Mouse (Mus musculus): ENCODE measurements around the gene Qars.

Qars gene

DNA sequence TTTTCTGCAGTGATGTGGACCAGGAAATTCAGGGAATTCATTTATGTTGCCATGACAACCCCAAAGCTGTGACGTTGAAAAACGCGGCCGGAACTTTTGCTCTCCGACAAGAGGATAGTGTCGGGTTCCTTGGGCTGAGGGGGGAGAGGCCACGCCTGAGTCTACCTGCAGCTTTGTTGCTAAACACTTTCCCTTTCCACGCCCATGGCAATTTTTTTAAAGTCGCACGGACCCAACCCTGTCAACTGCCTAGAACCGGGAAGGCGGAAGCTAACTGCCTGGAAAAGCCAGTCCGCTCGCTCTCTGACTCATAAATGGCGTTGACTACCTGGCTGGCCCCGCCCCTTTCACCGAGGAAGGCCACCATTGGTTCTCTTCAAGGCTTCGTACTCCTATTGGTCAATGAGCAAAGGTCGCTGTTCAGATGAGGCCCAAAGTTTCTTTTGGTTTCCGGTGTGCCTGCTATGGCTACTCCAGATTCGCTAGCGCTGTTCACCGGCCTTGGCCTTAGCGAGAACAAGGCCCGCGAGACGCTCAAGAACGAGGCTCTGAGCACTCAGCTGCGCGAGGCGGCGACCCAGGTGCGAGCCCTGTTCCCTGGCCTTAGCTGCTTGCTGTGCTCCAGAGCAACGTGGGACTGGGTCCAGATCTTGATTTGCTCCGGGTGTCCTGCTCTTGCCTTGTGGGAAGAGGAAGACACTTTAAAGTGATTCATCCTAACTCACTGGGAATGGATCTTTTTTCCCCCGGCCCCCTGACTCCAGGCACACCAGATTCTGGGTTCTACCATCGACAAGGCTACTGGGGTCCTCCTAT, at the start of gene Qars:
Gene Qars, plus strand, starts transcription at position 88 of the 816 bp plus-strand sequence.
- in situ Hi-C loops (cut with MseI, MboI): no loop called here

DNA sequence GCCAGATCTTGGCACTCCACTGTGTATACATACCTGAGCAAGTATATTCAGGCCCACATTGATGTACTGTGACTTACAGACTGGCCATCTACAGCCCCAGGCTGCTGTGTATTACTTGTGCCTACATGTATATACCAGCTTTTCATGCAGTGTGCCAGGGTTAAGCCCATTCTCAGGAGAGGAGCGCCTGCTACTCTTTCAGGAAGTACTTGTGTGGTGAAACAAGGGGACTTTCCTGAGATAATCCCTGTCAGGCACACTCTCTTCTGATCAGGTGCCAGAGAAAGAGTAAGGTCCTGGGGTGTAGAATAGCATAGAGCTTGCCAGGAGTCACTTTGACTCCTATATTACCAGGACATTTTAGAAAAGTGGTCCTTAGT, 47.6 kb upstream of the Qars start:
- in situ Hi-C loops (cut with MseI, MboI): no loop called here

- in situ Hi-C loops (cut with MseI, MboI): no loop called here
Measured at GRCm38 (mm10) chr9:108460319-108461178, 47.0 kb upstream of the Qars start, which contains the start of gene Ccdc71. Ccdc71 (plus strand) TSS chr9:108460527.

DNA sequence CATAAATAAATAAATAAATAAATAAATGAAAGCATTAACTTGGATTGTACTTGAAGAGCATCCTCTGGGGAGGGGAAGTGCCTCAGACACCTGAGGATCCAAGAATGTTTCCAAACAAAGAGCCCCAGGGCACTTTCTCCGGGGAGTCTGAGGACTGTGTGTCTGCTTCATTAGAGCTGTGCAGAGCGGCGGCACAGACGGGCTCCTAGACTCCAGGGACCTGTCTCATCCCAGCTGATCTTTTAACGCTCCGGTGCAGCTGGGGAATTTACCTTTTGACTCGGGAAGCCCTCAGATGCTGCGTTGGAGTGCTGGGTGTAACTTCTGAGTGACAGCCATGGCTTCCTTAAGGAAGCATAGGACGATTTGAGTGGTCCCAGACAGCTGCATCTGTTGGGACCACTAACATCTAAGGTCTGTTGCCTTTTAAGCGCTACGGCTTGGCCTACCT, 46.3 kb upstream of the Qars start, which contains the start of gene Klhdc8b:
Gene Klhdc8b, minus strand, starts transcription at position 401 of the 451 bp plus-strand sequence.
- in situ Hi-C loops (cut with MseI, MboI): no loop called here

DNA sequence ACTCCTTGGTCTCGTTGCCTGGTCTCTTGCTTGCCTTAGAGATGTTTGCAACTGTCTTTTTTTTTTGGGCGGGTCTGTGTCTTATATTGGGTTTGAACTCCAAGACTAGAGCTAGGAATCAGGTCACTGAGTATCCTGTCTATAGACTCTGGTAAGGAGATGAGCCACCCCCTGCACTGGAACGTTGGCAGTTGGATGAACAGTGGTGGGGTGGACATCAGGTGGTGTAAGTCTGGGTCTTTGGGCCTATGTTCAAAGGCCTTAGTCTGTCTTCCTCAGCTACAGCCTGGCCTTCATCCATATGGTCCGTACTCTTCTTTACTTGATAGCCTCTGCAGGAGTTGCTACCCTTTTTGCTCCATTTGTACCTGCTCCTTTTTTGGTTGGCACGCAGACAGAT, 45.8 kb upstream of the Qars start:
- in situ Hi-C loops (cut with MseI, MboI): no loop called here

- in situ Hi-C loops (cut with MseI, MboI): no loop called here
Measured at GRCm38 (mm10) chr9:108462192-108462591, 45.3 kb upstream of the Qars start.

- in situ Hi-C loops (cut with MseI, MboI): no loop called here
Measured at GRCm38 (mm10) chr9:108463713-108464112, 43.8 kb upstream of the Qars start.

- in situ Hi-C loops (cut with MseI, MboI): no loop called here
Measured at GRCm38 (mm10) chr9:108466219-108466618, 41.3 kb upstream of the Qars start.

DNA sequence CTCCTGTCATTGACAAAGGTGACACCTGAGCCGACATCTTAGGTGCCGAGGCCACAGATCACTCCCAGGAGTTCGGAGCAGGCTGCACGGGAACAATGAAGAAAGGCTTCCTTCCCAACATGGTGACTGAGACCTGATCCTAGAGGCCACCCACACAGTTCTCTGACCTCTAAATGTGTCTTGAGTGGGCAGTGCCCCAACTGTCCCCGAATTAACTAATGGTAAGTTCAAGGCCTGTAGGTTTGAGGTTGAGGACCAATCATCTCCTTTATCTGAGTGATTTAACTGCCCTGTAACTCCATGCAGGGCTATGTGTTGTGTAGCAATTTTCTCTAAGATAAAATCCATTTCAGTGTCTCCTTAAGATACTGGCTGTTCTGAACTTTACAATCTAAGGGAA, 38.1 kb upstream of the Qars start:
- in situ Hi-C loops (cut with MseI, MboI): no loop called here

DNA sequence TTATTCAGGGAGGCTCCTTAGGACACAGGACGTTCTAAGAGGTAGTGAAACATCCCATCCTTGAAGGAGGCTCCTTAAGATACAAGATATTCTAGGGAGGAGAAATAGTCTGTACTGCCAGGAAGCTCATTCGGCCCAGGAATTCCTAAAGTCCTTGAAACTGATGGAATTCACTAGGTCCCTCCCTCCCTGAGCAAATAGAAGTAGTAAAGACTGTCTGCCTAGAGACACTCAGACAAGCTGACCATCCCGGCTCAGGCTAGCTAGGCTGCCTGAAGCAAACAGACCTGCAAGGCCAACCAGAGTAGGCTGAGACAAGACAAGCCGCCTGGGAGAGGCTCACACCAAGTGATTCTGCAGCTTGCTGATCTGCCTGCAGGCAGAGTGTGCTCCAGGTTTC, 37.7 kb upstream of the Qars start:
- in situ Hi-C loops (cut with MseI, MboI): no loop called here

GRCm38 (mm10) chr9:108474528-108474927, 33.0 kb upstream of the Qars start:
- in situ Hi-C loops (cut with MseI, MboI): no loop called here

DNA sequence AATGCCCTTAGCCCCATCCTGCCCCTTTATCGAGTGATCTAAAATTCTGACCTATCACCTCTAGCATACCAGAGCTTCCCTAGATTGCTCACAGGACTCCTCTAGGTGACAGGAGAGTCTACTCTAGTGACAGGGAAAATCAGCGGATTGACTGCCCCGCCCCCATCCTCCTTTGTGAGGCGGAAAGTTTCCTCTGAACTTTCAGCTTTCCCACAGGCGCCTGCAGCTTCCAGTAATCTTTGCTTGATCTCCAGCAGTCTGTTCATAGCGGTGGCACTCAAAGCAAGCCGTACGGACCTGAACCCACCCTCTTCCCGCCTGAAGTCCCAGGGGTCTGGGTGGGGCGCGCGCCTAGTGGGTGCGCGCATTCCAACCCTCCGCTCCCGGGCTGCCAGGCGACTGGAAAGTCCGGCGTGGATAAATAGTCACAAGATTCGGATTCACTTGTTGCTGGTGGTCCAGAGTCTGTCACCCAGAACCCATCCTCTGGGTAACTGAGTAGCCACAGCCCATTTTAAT, 28.8 kb upstream of the Qars start:
- in situ Hi-C loops (cut with MseI, MboI): no loop called here

- in situ Hi-C loops (cut with MseI, MboI): no loop called here
Measured at GRCm38 (mm10) chr9:108479241-108479640, 28.3 kb upstream of the Qars start.

GRCm38 (mm10) chr9:108479721-108480351, 27.7 kb upstream of the Qars start, which contains the start of gene Lamb2:
Lamb2 (plus strand) TSS chr9:108479736.
- in situ Hi-C loops (cut with MseI, MboI): no loop called here

DNA sequence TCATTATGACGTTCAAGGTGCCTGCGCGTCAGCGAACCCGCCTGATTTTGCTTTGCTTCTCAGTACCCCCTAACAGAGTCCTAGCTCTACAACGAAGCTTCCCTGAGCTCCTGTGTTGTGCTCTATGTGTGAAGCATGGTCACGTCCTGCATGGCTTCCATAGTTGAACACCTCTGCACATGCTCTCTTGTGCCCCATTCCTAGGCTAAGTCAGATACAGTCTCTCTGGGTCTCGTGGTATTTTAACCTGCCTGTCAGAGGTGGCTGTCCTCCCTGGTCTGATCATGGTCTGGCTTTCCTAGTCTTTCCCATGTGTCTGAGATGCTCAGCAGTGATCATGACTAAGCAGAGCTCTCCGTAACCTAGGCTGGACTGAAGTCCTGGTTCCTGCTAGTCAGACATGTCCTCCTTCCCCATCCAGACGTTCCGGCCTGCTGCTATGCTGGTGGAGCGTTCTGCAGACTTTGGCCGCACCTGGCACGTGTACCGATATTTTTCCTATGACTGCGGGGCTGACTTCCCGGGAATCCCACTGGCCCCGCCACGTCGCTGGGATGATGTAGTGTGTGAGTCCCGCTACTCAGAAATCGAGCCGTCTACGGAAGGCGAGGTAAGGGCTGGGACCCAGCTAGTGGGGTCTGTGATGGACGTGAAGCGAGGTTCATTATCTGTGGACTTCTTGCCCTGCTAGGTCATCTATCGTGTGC, 26.5 kb upstream of the Qars start:
- in situ Hi-C loops (cut with MseI, MboI): no loop called here

DNA sequence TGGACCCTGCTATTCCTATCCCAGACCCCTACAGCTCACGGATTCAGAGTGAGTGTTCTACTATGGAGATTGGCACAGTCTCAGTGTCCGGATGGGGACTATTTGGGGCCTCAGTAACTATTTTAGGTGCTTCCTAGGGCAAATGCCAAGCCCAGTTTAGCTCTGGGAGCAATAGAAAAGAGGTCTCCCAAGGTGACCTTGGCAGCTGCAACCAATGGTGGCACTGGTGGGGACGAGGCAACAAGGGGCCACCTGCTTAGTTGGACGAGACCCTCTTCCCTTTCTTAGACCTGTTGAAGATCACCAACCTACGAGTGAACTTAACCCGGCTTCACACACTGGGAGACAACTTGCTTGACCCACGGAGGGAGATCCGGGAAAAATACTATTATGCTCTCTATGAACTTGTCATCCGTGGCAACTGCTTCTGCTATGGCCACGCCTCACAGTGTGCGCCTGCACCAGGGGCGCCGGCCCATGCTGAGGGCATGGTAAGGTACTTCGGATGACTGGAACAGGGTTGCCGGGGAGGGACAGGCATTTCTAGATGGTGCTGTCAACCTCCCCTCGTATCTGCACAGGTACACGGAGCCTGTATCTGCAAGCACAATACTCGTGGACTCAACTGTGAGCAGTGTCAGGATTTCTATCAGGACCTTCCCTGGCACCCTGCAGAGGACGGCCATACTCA, 25.8 kb upstream of the Qars start:
- in situ Hi-C loops (cut with MseI, MboI): no loop called here

DNA sequence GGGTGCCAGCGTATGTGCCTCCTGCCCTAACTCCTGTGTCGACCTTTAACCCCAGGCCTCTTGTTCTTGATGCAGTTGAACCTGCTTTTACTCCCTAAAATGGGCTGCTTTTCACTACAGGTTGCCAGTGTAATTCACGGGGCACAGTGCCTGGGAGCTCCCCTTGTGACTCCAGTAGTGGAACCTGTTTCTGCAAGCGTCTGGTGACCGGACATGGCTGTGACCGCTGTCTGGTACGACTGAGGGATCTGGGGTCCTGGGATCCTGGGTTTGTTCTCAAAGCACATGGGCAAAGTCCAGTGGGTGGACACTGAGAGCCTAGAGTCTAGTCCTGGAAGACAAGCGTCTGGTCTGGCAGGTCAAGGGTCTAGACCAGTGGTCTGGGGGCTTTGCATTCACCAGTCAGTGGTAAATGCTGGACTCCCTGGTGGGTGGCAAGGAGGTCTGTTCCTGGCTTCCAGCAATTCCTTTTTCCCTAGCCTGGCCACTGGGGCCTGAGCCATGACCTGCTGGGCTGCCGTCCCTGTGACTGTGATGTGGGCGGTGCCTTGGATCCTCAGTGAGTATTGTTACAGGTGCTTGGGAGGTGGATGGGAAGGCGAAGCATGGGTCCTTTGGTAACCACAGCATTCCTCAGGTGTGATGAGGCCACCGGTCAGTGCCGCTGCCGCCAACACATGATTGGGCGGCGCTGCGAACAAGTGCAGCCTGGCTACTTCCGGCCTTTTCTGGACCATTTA, 24.3 kb upstream of the Qars start:
- in situ Hi-C loops (cut with MseI, MboI): no loop called here

GRCm38 (mm10) chr9:108484021-108484420, 23.5 kb upstream of the Qars start:
- in situ Hi-C loops (cut with MseI, MboI): no loop called here

GRCm38 (mm10) chr9:108485301-108485875, 22.1 kb upstream of the Qars start:
- in situ Hi-C loops (cut with MseI, MboI): no loop called here
